Mouse (Mus musculus): ENCODE data around the gene Gm43738.

The Gm43738 gene

DNA sequence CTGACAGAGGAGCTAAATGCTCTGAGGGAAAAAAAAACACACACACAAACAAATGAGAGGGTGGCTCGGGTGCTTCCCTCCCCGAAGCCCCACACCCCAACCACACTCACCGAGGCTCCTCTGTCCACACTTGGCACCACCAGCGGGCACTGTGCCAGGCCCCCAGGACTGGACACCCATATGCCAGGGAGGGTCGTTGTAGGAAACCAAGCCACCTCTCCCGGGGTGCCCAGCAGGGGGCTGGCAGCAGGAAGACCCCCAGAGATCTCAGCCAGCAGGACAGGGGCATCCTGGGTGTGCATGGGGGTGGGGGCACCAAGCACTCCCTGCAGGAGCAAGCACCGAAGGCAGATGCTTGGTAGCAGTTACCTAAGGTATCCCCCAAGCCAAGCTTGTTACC lies at the start of gene Gm43738:
Gm43738 (minus strand) TSS at position 289 of the 400 bp plus-strand sequence.
- in situ Hi-C loops (cut with MseI, MboI) = no loop called here

DNA sequence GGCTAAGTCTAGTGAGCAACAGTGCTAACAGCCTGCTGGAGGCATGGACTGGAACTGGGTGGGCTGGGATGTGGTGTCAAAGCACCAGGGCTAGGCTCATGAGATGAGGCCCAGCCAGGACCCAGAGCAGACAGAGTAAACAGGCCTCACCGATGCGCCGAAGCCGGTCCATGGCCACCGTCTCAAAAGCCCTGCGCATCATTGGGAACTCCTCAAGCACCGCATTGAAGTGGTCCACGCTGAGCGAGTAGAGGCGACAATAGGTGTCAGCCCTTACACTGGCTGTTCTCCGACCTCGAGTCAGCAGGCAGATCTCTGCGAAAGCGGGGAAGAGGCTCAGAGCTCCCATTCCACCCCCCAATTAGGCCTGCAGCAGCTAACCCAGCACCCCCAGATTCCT lies 47.7 kb upstream of the Gm43738 start:
- in situ Hi-C loops (cut with MseI, MboI) = no loop called here

DNA sequence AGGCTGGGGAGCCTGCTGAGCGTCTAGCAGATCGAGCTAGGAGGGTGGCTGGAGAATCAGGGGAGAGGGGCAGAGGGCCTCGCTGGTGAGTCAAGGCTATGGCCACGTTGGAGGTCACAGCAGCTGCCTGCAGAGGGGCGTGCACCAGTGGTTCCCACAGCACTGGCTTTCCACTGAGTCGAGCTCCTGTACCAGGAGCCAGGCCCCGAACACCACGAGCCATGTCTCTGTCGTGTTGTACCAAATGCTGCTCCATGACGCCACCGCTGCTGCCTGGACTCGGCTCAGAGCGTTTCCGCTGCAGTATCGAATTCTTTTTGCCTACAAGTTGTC lies 47.0 kb upstream of the Gm43738 start:
- in situ Hi-C loops (cut with MseI, MboI) = no loop called here

DNA sequence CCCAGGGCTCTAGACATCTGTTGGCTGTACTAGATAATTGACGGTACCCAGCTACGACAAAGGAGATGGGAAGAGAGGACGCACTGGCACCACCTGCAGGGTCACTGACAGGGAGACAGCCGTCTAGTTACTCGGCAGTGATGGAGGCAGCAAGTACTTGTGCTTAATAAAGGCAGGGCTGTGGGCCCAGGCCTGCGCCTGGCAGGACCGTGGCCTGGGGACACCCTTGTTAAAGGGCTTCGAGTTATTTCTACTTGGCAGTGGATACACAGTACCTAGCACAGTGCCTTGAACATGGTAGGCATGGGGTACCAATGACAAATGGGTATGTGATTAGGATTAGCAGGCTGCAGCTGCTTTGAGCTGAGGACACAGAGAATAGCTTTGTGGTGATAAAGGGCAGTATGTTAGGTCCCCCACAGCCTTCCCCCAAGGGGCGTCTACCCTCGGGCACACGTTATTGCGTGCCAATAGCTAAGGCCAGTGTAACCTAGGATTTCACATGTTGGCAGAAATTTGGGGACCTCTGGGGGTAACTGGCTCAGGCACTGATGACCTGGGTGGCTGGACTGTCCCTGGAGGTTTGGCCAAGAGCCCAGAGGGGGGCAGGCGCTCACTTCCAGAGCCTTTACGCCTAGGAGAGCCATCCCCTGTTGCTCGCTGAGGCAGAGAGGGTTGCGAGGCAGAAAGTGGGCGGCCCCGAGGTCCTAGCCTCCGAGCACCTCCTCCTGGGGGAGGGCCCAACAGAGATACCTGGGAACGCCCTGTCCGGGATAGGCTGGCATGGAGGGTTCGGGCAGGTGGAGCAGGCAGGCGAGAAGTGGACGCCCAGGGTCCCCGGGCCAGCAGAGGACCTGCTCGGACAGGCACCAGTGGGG lies 46.4 kb upstream of the Gm43738 start:
- in situ Hi-C loops (cut with MseI, MboI) = no loop called here

DNA sequence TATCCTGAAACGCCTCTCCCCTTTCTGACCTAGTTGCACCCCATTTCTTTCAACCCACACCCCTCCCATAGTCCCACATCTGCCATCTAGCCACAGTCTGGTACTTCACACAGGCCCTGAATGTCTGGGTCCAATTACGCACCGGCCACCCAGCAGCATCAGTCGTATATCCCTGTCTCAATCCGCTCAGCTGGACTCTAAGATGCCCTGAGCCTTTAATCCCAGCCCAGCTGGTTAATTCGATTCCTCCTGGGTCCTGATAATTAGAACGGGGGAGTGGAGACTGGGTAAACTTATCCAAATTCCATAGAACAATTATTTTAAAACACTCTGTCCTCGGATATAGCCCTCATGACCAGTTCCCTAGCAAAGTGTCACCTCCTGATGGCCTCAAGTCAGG lies 44.7 kb upstream of the Gm43738 start:
- in situ Hi-C loops (cut with MseI, MboI) = no loop called here

DNA sequence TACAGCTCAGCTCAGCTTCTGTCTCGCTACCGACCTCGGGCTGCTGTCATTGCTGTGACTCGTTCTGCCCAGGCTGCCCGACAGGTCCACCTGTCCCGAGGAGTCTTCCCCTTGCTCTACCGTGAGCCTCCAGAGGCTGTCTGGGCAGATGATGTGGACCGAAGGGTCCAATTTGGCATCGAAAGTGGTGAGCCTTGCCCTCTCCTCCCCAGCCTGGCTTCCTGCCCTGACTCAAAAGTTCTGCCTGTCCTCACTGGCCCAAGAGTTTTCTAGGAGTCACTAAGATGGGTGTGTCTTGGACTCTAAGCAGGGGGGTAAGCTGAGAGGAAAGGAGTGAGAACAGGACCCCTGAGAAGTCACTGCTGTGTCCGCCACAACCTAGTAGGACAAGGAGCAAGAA lies 43.9 kb upstream of the Gm43738 start:
- in situ Hi-C loops (cut with MseI, MboI) = no loop called here

DNA sequence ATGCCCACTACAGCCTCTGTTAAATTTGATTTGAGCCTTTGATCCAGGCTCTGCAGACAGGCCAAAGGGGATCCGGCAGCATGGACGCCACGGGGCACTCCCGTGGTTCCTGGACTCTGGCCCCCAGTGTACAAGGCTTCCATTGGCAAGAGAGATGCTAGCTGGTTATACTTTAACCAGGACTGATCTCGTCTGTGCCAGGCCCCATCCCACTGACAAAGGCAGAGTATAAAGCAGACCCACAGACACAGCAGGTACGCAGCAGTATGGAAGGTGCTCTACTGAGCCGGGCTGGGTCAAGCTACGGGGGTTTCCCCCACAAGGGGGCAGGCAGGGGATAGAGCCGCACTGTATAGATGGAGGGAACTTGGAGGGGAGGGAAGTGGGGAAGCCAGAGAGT lies 35.5 kb upstream of the Gm43738 start:
- in situ Hi-C loops (cut with MseI, MboI) = no loop called here

DNA sequence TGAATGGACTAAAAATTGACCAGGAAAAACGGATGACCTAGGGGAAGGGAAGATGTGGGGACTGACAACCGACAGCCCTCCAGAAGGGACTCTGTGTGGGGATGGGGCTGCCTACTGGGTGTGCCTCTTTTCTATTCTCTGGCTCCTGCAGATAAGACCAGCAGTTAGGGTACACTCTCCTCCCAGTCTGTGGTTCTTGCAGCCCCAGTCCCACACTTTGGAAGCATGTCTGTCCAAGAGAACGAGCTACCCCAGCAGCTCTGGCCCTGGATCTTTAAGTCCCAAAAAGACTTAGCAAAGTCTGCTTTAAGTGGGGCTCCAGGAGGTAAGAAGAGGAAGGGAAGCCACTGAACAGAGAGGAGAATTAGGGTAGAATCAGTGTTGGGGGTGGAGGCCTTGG lies 35.1 kb upstream of the Gm43738 start, which contains the start of gene Pklr:
Pklr (plus strand) TSS at position 185 of the 400 bp plus-strand sequence.
- in situ Hi-C loops (cut with MseI, MboI) = no loop called here

DNA sequence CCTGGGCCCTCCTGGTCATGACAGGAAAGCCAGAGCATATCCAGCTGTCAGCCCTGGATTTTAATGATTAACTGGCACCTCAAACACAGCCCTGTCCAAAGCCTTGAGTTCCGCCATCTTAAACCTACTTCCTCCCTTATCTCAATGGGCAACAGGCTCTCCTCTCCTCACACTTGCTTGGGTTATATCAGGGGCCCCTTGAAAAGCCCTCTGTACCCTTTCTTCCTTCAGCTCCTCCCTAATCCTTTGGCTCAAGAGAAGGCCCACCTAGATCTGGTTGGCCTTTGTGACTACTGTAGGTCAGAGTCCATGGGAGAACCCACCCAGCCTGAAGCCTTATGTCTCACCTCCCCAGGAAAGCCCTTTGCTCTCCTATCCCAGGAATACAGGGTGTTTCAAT lies 32.9 kb upstream of the Gm43738 start:
- in situ Hi-C loops (cut with MseI, MboI) = no loop called here

DNA sequence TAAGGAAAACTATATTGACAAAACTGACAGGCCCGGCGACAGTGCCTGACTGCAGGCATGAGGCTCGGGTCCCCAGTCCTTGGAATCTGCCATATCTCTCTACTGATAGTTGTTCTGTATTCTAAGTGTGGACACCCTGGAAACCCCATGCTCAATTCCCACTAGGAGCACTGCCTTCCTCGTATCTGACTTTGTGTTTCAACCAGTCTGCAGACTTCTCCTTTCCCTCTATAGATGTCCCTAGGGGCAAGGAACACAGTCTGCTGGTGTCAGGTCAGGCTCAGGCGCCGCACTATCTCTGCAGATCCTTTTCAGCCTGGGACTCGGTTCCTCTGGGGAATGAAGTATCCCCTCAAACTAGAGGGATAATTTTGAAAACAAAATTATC lies 32.2 kb upstream of the Gm43738 start:
- in situ Hi-C loops (cut with MseI, MboI) = no loop called here

DNA sequence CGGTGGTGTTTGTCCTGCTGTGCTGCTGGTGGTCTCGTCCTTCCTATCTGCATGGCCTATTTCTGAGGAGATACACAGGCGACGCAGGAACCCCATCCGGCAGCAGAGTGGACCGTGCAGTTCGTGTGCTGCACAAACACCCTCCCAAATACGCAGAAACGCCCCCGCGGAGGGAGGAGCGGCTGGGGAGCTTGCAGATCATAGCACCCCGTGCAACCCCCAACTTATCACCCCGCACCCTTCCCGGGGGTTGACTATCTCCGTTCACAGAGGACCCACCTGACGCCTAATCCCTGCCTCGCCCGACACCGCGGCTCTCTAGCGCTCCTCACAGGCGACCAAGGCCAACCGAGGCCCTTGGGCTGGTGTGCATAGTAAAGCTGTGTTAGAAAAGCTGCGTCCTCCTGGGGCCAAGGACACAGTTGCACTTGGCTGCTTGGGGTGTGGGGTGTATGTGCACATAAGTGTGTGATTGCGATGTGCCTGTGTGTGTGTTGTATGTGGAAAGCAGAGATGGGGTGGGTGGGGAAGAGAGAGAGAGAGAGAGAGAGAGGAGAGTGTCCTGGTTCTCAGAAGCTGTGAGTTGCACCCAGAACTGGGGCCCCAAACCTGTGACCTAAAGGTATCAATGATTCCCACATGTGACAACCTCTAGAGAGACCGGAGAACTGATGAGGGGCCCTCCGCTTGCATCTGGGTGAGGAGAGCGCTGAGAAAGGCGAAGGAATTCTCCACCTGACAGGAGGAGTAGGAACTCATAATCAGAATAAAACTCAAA lies 31.6 kb upstream of the Gm43738 start:
- in situ Hi-C loops (cut with MseI, MboI) = no loop called here

DNA sequence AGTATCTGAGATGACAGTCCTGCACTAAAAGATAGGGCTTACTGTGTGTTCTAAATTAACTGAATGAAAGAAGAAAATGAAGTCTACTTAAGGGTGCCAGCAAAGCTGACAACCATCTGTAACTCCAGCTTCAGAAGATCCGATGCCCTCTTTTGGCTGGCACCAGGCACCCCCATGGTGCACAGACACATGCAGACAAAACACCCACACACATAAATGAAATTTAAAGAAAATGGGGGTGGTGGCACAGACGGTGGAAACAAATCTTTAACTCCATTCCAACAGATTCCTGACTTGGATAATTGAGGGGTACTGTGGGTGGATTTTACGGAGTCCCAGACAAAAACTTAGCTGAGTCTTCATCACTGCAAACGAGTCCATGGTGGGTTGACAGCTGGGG lies 30.9 kb upstream of the Gm43738 start:
- in situ Hi-C loops (cut with MseI, MboI) = no loop called here

DNA sequence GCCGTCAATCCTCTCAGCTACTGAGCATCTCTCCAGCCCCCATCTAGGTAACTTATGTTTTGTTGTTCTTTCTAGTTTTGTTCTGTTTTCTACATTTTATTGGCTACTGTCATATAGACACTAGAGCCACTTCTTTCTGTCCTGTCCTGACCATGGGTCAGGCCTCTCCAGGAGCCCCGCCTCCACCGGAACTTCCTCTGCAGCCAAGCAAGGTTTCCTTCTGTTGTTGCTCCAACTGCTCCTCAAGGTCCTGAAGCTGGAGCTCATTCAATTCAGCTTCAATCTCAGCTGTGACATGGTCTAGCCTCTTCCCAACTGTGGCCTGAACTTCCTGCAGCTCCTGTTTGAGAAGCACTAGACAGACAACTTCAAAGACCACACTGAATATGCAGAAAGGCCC lies 29.0 kb upstream of the Gm43738 start:
- in situ Hi-C loops (cut with MseI, MboI) = no loop called here

DNA sequence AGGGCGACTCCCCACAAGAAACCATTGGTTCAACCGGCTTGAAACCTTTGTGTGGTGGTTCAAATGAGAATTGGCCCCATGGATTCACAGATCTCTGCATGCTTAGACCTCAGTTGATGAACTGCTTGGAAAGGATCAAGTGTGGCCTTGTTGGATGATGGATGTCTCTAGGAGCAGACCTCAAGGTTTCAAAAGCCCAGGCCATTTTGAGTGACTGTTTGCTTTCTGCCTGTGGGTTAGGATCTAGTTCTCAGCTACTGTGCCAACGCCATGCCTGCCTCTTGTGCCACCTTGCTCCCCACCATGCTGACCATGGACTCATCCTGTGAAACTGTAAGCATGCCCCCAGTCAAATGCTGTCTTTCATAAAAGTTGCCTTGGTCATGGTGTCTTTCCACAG lies 25.1 kb upstream of the Gm43738 start:
- in situ Hi-C loops (cut with MseI, MboI) = no loop called here

DNA sequence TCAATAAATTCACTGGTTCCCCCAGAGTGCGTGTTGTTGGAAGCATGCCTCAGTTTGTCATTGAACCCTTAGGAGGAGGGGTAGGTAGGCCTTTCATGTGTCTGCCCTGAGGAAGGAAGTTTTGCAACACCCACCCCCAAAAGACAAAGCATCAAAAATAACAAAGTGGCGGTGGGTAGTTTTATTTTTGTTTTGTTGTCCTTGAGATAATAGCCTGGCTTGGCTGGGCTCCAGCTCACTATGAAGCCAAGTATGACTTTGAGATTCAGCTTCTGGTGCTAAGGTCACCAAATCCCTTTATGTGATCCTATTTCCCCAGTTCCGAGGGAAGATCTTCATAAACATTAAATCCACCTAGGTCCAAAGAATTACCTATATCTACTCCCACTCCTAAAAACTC lies 23.3 kb upstream of the Gm43738 start:
- in situ Hi-C loops (cut with MseI, MboI) = loop anchor here in 1 of 2 experiments (5.0 kb wide), 1 partner anchor 33 kb away; no protein-coding TSS in a partner anchor

DNA sequence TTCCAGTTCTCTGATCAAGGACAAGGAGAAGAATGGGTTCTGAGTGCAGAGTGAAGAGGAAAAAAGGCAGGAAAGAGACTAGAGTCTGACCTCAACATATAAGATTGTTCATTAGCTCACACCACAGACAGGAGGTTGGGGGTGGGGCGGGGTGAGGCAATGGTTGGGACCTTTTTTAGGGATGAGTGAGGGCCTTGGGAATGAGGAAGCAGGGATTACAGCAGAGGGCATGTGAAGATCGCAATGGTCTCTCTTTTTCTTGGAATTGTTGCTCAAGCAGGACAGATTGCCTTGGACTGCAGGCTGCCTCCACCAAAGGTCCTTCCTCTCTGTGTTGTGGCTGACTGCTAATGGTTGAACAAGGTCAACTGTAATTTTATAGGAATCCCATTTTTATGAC lies 22.4 kb upstream of the Gm43738 start:
- in situ Hi-C loops (cut with MseI, MboI) = loop anchor here in 1 of 2 experiments (5.0 kb wide), 1 partner anchor 34 kb away; no protein-coding TSS in a partner anchor

DNA sequence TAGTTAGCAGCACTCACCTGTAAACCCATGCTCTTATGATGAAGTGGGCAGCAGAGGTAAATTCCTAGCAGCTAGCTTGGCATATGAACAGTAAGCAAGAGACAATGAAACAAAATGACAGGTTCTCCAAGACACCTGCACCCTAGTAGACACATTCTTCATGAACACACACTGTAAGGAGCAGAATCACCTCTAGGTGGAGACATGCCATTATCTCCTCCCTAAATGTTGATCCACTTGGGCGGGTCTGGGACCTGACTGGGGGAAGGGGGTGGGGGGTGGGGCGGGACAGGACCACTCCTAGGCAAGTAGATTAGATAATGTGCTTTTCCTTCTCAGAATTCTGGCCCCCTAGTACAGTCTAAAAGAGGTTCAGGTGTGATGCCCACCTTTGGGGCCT lies 14.6 kb upstream of the Gm43738 start:
- in situ Hi-C loops (cut with MseI, MboI) = loop anchor here in 1 of 2 experiments (5.0 kb wide), 1 partner anchor 42 kb away; no protein-coding TSS in a partner anchor

DNA sequence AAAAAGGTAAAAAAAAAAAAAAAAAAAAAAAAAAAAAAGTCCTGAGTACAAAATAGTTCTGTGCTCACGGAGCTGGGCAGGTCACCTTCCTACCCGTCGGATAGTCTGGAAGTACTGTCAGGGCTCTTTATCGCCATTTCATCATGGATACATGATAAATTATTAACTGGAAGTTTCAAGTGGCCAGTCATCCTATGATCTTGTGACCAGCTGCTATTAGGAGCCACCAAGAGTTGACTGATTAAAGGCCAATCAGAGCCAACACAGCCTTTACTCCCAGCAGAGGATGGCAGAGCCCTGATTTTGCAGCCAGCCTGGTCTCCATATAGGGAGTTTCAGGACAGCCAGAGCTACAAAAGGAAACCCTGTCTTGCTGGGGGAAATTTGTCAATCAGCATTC lies 12.2 kb upstream of the Gm43738 start:
- in situ Hi-C loops (cut with MseI, MboI) = no loop called here

DNA sequence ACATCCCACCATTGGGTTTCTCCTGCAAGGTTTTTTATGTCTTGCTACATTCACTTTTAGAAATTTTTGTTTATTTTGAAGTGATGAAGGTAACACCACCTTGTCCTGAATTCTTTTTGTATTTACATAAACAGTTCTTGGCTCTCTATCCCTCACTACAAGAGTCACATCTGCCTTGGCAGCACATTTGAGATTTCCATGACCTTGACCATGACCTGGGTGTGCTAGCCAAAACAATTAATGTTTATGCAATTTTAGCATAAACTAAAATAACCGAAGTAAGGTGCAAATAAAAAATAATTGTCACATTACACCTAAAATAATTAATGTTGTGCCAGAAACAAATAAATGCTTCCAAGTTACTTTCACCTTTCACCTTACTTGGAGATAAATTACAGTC lies 7.2 kb upstream of the Gm43738 start:
- in situ Hi-C loops (cut with MseI, MboI) = no loop called here

DNA sequence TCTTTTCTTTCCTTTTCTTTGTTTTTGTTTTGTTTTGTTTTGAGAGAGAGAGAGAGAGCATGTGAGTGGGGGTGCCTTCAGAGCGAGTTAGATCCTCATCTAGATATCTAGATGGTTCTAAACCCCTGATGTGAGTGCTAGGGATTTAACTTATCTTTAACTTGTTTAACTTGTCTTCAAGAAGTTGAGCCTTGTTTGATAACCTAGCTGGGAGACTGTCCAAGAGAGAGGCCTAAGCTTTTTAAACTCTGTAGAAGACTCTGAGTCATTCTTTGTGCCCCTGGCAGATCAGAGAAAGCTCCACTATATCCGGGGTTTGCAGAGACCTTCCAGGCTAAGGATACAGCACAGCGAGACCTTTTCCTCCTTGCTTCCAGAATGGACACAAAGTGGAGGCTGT lies 6.6 kb upstream of the Gm43738 start:
- in situ Hi-C loops (cut with MseI, MboI) = no loop called here

DNA sequence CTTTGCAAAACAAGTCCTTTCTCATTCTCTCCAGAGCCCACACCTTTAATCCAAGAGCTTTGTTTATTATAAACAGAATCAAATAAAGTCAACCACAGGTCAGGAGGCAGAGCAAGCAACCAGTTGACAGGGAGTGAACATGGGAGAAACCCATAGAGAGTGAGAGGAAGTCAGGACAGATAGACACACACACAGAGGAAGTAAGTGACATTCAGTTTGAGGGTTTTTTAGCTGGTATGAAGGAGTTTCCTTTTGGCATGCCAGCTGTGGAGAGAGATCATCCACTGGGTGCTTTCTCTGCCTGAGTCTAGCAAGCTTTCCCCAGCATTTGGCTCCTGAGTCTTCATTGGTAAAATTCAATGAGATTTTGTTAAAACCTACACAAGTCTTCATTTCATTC lies 6.0 kb upstream of the Gm43738 start:
- in situ Hi-C loops (cut with MseI, MboI) = no loop called here

DNA sequence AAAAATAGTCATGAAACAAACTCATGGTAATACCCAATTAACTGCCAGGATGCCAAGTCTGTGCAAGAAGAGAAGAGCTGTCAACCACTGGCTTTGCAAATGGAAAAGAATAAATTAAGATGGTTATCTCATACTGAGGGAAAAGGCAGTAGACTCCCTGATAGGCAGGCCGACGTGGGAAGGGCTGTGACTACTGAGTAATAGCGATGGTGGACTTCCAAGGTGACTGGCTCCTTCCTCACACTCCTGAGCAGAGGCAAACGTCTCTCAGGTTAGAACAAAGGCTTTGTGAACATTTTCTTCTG lies 2.3 kb upstream of the Gm43738 start:
- in situ Hi-C loops (cut with MseI, MboI) = no loop called here
